Mouse (Mus musculus): Measurements from ENCODE around the gene Tpd52l2.

DNA sequence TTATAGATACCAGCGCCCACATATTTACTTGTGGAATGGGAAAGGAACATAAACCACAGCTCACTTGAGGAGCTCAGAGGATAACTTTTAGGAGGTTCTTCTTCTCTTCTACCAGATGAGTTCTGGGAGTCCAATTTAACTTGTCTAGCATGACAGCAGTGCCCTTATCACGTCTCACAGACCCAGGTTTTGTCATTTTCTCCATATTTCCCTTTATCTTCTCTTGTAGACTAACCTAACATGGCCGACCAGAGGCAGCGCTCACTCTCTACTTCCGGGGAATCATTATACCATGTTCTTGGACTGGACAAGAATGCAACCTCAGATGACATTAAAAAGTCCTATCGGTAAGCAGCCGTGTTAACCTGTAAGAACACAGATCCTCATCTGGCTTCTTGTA lies 49.2 kb downstream of the Tpd52l2 start:
- TF ChIP-seq CTCF (conservative IDR thresholded peaks at IDR 0.05; ENCODE audit: insufficient read depth, insufficient read length, low read depth, low read length) (no peak), POLR2A (IDR thresholded peaks at IDR 0.05; ENCODE audit: low read depth, low read length) (no peak)

Measured in kidney, adult 2 months (tissue).